Mouse (Mus musculus): ENCODE results near the gene Yif1b.
A peak's percentile ranks its signal among the peaks of the same experiment; 100 is the strongest.

The Yif1b gene

DNA sequence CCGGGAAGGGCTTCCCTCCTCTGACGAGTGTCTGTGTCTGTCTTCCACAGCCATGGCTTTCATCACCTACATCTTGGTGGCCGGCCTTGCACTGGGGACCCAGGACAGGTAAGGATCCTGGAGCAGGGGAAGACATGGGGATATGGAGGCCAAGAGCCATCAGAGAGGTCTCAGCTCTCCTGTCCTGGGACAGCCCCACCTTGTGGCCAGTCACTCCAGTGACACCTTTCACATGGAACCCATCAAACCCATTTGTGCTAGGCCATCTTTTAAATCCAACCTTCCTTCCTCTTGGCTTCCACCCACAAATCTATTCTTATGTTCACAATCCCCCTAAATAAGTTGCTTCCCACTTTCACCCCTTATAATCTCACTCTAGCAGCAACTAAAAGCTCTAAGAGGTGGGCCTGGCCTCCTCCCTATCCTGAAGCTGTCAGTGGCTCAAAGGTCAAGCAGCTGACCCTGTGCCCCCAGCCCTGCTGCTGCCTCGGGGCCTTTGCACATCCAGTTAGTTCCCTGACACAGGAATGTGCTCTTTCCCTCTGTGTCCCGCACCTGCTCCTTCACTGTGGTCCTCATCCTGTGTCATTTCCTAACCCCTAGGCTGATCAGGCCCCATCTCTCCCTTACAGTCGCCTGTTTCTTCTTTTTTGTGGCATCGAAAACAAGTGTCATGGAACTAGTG is 6.7 kb downstream of the Yif1b start:
- DNase-seq (ENCODE audit: low read depth, low spot score) = peak; percentile 77

DNA sequence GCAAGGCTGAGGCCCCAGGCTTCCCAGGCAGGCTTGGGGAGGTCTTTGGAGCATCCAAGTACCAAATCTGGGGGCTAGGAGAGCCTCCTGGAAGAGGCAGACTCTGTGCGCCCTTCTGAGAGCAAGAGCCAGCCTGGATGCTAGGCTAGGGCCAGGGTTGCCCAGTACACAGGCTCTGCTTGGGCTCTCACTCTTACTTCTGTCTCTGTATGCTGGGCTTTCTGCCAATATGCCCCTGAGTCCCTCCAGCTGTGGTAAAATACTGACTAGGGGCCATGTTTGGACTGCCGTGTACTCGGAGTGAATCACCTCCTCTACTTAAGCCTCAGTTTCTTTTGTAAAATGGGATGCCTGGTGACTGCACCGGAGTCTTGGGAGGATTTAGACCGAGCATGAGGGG is 7.9 kb downstream of the Yif1b start:
- no peak for DNase-seq (ENCODE audit: low read depth, low spot score)

DNA sequence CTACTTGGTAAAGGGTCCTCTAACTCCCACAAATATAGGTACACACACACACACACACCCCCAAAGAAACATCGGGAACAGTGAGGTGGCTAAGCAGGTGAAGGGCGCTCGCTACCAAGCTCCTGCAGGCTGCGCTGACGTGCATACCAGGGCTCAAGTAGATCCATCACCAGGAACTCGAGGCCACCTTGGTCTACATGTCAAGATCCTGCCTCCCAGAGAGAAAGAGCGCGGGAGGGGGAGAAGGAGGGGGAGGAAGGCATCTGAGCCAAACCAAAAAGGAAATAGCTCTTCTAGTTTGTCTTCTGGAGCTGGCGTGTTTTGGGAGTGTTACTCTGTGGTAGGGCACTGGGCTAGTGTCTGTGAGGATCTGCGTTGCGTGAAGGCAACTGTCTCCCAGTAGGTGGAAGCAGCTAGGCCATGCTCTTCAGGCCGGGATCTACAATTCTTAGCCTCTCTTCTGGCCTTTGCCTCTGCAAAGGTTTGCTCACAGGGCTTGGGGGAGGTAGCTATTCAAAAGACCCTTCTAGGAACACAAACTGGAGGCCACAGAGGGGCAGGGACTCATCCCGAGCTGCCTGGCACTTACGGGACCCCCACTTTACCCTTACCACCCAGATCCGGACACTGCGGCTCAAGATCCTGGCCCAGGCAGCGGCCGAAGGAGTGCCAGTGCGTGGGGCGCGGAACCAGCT is 8.6 kb downstream of the Yif1b start:
- DNase-seq (ENCODE audit: low read depth, low spot score) = no peak

DNA sequence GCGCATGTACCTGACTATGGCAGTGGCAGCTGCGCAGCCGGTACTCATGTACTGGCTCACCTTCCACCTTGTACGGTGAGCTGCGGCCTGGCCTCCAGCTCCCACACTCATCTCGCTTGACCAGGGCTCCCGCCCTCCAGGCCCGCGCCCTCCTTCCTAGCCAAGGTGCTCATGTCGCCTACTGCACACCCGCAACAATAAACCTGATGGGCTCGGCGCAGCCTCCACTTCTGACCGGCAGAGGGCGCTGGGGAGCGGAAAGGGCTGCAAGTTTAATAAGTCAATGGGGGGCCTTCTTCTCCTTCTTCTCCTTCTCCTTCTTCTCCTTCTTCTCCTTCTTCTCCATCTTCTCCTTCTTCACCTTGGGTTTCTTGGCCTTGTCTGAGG is 9.2 kb downstream of the Yif1b start:
- DNase-seq (ENCODE audit: low read depth, low spot score) = peak; percentile 90

DNA sequence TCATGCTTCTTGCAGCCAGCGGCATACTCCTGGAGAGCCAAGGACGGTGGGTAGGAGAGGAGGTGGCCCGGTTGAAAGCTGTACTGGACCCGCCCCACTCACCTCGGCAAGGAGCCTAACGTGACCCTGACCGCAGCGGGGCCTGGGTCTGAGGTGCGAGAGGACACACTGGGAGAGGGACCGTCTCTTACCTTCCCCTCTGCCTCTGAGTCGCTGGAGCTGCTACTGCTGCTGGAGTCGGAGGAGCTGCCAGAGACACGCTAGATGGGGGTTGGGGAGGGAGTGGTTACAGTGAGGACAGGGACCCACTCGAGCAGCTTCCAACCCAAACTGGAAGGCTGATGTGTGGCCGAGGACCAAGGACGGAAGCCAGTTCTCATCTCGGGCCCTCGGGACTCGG is 9.6 kb downstream of the Yif1b start:
- peak; percentile 64 for DNase-seq (ENCODE audit: low read depth, low spot score)

DNA sequence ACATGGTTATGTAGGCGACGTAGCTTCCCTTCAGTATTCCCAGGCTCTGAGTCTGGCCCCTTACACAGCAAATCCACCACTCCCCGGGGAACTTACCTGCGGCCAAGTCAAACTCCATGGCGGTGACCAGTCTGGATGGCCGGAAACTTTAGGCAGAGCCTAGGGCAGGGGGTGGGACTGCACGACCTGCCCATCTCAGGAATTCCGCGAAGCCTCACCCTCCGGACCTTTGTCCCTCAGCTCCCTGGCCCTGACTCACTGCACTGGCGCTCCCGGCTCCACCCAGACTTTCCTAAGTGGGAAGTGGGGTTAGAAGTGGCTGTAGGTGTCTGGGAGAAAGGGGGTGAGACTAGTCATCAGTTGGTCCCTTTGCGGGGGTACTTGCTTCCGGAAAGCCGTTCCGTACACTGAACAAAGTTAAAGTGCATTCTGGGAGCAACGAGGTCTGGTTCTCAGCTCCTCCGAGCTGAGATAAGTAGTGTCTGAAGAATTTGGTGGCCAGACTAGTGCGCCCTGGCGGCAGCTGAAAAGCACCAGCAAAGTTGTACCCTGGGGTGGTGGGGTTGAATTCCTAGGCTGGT is 10.2 kb downstream of the Yif1b start, which contains the start of gene 2200002D01Rik:
Gene 2200002D01Rik (minus strand): TSS at position 206 of the 581 bp plus-strand sequence.
- peak; percentile 81 for DNase-seq (ENCODE audit: low read depth, low spot score)

DNA sequence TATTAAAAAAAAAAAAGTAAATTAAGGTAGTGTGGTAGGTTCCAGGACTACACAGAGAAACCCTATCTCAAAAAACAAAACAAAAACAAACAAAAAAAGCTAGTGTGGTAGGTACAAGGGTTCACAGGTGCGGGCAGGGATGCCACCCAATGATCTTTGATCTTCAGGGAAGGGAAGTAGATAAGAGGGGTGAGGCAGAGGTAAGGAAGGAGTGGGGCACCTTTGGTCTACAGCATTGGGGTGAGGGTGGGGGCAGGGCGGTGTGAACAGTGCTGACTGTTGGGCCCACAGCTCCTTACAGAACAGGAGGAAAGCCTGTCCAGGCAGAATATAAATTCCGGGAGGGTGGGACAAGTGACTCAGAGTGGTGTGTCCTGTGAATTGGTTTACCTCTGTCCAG is 13.0 kb downstream of the Yif1b start:
- no peak for DNase-seq (ENCODE audit: low read depth, low spot score)

DNA sequence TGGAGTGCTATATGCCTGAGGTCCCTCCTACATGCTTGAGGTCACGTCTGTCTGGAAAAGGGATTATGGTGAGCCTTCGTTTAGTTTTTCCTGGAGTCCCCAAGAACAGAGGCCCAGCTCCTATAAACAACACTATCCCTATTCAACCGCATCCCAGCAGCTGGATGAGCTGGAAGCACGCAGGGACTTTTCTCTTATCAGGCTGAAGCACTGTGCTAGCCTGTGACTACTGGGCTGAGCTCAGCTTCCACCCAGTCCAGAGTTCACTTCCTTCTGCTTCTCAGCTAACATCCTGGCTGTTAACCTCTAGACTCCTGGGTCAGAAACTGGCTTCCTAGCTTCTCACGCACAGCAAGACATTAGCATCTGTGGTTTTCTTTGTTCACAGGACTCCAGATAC is 15.7 kb downstream of the Yif1b start:
- DNase-seq (ENCODE audit: low read depth, low spot score) = no peak

DNA sequence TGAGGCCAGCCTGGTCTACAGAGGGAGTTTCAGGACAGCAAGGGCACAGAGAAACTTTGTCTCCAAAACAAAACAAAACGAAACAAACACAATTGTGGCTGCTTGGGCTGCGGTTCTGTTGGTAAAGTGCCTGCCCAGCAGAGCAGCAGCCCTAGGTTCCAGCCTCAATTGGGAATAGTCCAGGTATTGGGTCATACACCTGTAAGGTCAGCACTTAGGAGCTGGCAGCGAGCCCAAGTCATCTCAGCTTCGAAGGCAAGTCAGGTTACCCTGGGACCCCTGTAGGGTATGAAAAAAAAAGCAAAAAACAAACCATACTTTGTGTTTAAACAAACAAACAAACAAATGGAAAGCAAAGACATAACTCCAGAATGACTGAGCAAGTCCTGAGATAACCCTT is 17.7 kb downstream of the Yif1b start:
- no peak for DNase-seq (ENCODE audit: low read depth, low spot score)

DNA sequence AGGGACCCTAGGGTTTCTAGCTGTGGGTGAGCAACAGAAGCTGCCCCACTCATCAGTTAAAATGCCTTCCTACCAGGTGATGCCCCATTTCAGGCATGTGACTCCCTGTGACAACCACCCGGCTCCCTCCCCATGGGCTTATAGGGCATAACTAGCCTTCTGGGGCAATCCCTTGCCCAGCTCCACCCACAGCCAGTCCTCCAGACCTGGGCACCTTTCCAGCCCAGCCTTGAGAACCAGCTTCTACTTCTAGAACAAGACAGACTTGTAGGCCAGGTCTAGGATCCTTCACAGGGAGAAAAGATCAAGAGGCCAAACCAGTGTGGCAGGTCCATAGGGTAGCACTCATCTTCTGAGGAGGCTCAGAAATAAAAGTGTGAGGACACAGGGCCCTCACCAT is 19.2 kb downstream of the Yif1b start:
- no peak for DNase-seq (ENCODE audit: low read depth, low spot score)

DNA sequence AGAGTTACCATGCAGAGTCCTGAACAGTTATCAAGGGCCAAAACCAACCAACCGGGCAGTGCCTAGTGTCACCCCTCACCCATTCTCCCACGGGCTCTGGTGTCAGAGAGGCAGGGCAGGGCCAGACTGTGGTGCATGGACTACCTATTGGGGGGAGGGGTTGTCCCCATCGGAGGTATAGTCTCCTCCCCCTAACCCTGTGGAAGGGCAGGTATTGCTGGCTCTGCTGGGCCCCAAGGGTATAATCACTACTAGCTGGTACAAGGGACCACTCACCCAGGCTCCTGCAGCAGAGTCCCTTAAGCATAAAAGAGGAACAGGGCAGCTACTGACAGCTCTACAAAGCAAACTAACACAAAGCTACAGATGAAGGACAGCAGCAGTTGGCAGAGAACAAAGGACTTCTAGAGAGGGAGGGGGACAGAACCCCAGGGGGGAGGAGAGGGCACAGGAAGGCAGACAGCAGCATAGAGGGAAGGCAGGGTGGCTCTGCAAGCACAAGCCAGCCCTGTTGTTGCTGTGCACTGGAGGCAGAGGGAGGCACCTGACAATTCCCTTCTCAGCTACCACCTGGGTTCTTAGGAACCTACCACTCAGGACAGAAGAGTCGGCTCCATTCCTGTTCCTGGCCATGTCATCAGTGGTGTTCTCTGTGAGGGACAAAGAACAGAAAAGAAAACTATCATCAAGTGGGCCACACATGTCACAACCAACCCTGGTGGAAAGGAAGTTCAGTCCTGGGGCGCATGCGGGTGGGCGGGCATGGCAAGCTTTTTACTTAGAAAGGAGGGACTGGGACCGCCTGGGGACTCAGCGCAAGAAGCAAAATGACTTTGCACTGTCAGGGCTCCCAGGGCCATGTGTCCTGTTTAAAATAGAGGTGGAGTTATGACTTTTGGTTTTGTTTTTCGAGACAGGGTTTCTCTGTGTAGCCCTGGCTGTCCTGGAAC is 21.9 kb downstream of the Yif1b start:
- DNase-seq (ENCODE audit: low read depth, low spot score) = no peak

DNA sequence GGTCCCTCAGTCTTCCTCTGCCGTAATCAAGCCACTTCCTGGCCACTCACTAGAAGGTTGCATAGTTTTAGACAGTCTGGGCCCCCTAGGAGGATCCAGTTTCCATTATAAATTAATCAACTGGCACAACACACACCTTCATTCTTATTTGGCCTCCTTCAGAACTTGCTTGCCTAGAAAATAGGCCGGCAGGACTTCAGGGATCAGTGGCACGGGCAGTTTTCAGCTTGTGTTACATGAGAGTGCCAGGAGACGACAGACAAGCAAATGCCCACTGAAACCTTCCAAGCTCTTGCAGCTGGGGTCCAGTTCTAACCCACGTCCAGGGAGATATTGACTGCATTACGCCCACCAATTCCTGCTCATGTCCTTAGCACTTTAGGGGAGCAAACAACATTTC is 24.0 kb downstream of the Yif1b start:
- no peak for DNase-seq (ENCODE audit: low read depth, low spot score)

DNA sequence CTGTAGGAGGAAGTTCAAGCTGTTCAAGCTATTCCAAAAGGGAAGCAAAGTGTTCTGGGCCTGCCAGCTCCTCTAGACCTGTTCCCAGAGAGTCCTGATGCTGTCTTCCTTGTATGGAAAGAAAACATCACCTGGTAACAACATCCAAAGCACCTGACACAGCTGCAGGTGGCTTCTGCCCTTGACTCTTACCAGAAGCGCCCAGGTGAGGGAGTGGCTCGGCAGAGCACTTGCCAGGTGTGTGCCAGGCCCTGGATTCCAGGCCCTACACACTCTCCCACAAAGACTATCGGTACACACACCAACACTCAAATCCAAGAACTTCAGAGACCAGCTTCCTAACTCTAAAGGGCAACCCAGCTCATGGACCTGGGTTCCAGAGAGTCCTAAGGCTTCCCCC is 25.7 kb downstream of the Yif1b start:
- DNase-seq (ENCODE audit: low read depth, low spot score) = no peak

DNA sequence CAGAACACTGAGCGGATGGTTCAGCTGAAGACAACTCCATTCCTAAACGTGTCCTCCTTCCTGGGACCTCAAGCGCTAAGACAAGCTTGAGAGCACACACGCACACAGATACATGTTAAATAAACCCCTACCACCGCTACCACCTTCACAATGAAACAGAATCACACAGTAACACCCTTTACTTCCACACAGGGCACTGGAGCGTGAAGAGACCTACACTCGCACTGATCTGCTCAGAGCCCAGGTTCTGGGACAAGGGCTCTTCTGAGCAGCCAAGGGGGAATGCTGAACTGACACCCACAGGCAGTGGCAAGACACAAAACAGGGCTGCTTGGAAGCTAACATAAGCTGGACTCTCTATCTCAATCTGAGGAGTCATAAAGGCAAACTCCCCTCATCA is 27.5 kb downstream of the Yif1b start:
- DNase-seq (ENCODE audit: low read depth, low spot score) = no peak

DNA sequence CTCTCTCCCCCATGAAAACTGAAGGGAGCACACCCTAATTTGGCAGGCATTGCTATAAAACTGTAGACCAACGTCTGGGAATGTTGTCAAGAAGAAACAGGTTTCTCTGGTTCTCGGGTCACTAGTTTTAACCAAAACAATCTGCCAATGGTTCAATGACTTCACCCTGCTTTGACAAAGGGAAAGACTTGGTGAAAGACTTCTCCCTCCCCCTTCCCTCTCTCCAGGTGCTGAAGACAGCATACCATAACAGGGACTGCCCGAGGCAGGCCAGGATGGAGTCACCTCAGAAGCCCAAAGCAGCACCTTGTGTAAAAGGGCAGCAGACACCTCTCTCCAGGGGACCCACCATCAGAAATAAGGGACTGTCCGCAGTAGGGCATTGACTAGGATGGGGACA is 28.8 kb downstream of the Yif1b start:
- DNase-seq (ENCODE audit: low read depth, low spot score) = peak; percentile 67

DNA sequence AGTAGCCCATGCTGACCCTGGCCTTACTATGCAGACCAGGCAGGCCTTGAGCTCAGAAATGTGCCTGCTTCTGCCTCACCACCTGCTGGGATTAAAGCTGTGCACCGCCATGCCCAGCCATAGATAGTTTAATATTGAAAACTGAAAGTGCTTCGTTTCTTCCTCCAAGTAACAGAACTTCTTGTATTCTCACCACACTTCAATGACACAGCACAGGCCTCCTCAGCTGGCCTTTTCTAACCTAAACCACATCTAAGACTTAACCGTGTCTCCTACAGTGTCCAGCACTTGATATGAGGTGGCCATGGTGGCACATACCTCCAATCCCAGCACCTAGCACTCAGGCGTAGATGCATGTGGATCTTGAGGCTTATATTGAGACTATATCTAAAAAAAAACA is 32.3 kb downstream of the Yif1b start:
- DNase-seq (ENCODE audit: low read depth, low spot score) = no peak

DNA sequence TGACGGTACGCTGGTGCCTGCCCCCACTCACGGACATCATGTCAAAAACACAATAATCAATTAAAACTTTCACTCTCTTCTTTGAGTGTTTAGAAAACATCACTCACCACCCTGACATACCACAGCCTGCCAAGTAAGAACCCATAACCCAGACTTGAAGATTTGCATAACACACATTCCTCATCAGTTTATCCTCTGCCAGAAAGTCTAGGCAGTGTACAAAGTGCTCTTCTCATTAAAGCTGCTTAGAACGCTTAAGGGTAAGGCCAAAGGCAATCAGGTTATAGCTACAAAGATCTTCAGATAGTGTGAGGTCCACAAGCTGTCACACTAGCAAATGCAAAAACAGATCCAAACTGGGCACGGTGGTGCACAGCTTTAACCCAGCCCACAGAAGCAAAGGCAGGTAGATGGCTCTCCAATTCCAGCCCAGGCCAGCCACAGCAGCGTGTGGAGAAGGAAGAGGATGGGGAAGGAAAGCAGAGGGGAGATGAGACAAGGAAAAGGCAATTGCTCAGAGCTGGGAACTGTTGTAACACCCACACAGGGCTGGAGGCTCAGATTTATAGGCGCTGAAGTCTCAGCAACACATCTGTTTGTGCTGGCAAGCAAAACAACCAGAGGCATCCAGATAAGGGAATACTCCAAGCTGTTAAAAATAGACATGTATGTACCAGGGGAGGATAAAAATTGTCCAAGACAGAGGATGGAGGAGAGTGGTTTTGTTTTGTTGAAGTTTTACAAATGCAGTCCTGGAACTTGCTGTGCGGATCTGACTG is 33.7 kb downstream of the Yif1b start:
- DNase-seq (ENCODE audit: low read depth, low spot score) = no peak

DNA sequence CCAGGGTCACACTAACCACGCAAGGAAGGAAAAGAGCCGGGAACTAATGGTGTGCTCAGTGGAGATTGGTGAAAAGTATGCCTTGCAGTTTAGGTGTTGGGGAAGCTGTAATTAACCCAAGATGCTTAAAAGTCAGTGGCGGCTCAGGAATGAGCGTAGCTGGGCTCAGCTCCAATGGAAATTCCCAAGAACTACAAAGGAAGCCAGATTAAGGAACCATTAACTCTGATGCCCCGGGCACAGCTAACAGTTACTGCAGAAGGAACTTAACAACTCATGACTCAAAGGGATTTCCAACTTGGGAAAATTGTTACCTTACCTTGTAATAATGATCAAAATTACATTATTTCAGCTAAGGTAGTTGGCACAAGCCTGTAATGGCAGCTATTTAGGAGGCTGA is 38.6 kb downstream of the Yif1b start:
- DNase-seq (ENCODE audit: low read depth, low spot score) = no peak

DNA sequence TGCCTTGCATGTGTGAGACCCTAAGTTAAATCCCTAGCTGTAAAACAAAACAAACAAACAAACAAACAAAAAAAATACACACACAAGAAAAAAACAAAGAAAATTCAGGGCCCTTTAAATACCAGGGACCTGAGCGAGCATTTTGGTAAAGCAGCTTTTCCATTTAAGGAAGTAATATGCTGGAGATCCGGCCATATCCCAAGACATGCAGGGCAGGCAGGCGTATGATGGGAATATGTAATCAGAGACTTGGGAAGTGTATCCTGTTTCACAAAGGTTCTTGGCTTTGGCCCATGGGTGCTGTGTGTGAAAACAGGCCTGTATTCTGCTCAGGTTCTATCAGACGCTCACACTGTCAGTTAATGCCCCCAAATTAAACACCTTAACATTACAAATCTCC is 39.4 kb downstream of the Yif1b start:
- DNase-seq (ENCODE audit: low read depth, low spot score) = no peak

DNA sequence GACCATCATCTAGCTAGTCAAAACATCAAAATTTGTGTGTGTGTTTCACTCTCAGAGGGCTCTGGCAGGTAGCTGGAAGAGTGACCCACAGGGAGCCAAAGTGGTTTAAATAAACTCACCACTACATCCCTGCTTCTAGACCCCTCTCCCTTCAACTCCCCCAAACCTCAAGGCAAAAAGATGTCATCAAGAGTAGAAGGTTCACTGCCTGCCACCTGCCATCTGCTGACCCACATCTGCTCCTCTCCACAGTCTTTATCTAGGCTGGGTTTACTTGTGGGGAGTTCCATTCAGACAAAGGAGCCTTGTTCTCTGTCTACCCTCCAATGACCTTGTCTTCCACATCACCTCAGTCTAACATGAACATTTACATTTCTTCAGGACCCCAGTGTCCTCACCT is 41.1 kb downstream of the Yif1b start:
- DNase-seq (ENCODE audit: low read depth, low spot score) = no peak

DNA sequence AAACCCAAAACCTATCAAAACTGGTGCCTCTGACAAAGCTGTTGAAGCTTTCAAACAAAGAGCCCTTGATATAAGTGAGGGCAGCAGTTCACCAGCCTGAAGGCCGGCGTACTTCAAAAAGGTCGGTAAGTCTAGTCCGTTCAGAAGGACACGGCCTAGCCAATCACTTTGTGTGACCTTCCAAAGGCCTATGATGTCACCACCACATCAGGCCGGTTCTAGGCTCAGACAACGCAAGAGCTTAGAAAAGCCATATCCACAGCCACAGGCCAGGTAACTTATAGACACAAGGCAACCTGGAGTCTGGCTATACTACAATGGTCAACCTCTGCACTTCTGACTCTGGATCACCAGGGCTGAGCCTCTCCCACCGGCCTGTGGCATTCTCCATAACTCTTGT is 41.8 kb downstream of the Yif1b start:
- no peak for DNase-seq (ENCODE audit: low read depth, low spot score)
